Mouse (Mus musculus): ENCODE data around the gene Awat1. TPM values are rescaled to one million over a fixed set of nuclear protein-coding genes. Genes with fewer than 3 reads are reported as not detected.

Awat1 gene
- not detected for polyA plus RNA-seq (2015; fragmentation: Illumina TruSeq; extraction: RNeasy Lipid Tissue Mini Kit (QIAGEN cat#74804); ENCODE audit: low read depth, low replicate concordance)

GRCm38 (mm10) chrX:100571951-100572350, at the start of gene Awat1:
Gene Awat1 (plus strand): TSS chrX:100572251.

GRCm38 (mm10) chrX:100524471-100524870, 47.6 kb upstream of the Awat1 start, which contains the start of gene Dgat2l6:
Gene Dgat2l6 (plus strand): TSS chrX:100524838.

GRCm38 (mm10) chrX:100594791-100595190, 22.7 kb downstream of the Awat1 start, which contains the start of gene P2ry4:
Gene P2ry4 (minus strand): TSS chrX:100594869.

GRCm38 (mm10) chrX:100605314-100605713, 33.3 kb downstream of the Awat1 start, which contains the start of gene Arr3:
Gene Arr3 (plus strand): TSS chrX:100605497.

GRCm38 (mm10) chrX:100625546-100625801, 53.4 kb downstream of the Awat1 start, which contains the start of gene Kif4:
Gene Kif4 (plus strand): TSS chrX:100625737.

GRCm38 (mm10) chrX:100625802-100626793, 54.0 kb downstream of the Awat1 start, which contains the start of gene Pdzd11:
Gene Pdzd11 (minus strand): TSS chrX:100626568.

Other genes with a start within 250 kb of the Awat1 start
- not detected for gene Otud6a, start 143.2 kb upstream of the Awat1 start, polyA plus RNA-seq (2015; fragmentation: Illumina TruSeq; extraction: RNeasy Lipid Tissue Mini Kit (QIAGEN cat#74804); ENCODE audit: low read depth, low replicate concordance)
- not detected for gene Awat2, start 129.5 kb upstream of the Awat1 start, polyA plus RNA-seq (2015; fragmentation: Illumina TruSeq; extraction: RNeasy Lipid Tissue Mini Kit (QIAGEN cat#74804); ENCODE audit: low read depth, low replicate concordance)
- 66.3 TPM for gene Igbp1, start 78.0 kb upstream of the Awat1 start, polyA plus RNA-seq (2015; fragmentation: Illumina TruSeq; extraction: RNeasy Lipid Tissue Mini Kit (QIAGEN cat#74804); ENCODE audit: low read depth, low replicate concordance)
- 0.59 TPM for gene Dgat2l6, start 47.4 kb upstream of the Awat1 start, polyA plus RNA-seq (2015; fragmentation: Illumina TruSeq; extraction: RNeasy Lipid Tissue Mini Kit (QIAGEN cat#74804); ENCODE audit: low read depth, low replicate concordance)
- gene P2ry4, start 22.6 kb downstream of the Awat1 start, polyA plus RNA-seq (2015; fragmentation: Illumina TruSeq; extraction: RNeasy Lipid Tissue Mini Kit (QIAGEN cat#74804); ENCODE audit: low read depth, low replicate concordance) = not detected
- gene Arr3, start 33.2 kb downstream of the Awat1 start, polyA plus RNA-seq (2015; fragmentation: Illumina TruSeq; extraction: RNeasy Lipid Tissue Mini Kit (QIAGEN cat#74804); ENCODE audit: low read depth, low replicate concordance) = 1.4 TPM
- 0.58 TPM for gene Kif4, start 53.5 kb downstream of the Awat1 start, polyA plus RNA-seq (2015; fragmentation: Illumina TruSeq; extraction: RNeasy Lipid Tissue Mini Kit (QIAGEN cat#74804); ENCODE audit: low read depth, low replicate concordance)
- 74.7 TPM for gene Pdzd11, start 54.3 kb downstream of the Awat1 start, polyA plus RNA-seq (2015; fragmentation: Illumina TruSeq; extraction: RNeasy Lipid Tissue Mini Kit (QIAGEN cat#74804); ENCODE audit: low read depth, low replicate concordance)
- gene Gdpd2, start 157.6 kb downstream of the Awat1 start, polyA plus RNA-seq (2015; fragmentation: Illumina TruSeq; extraction: RNeasy Lipid Tissue Mini Kit (QIAGEN cat#74804); ENCODE audit: low read depth, low replicate concordance) = 10.4 TPM
- gene Dlg3, start 195.5 kb downstream of the Awat1 start, polyA plus RNA-seq (2015; fragmentation: Illumina TruSeq; extraction: RNeasy Lipid Tissue Mini Kit (QIAGEN cat#74804); ENCODE audit: low read depth, low replicate concordance) = 93.1 TPM

Measured in brain, adult 10 weeks (tissue).